Mouse (Mus musculus) stomach, postnatal 0 days (tissue): ENCODE results near the gene Samd3. TPM values are rescaled to one million over a fixed set of nuclear protein-coding genes. Genes with fewer than 3 reads are reported as not detected.

Source experiments
- ATAC-seq: fragments of 200-750 bp; cut with Nextera tagmentation; 2 replicates; pipeline ENCODE4 v1.8.0; 2017; ENCODE audit not compliant: low FRiP score, low TSS enrichment
- DNase-seq: peaks from one replicate; pipeline ENCODE4 v3.0.0-alpha.2; 2016; ENCODE audit warnings: low spot score
- H3K27ac ChIP-seq: fragments of 300-500 bp; sonication (generic); replicated peaks from 2 replicates; pipeline ENCODE4 v1.5.1; 2014; ENCODE audit warnings: mild to moderate bottlenecking, control low read depth
- H3K27me3 ChIP-seq: fragments of 300-500 bp; sonication (generic); 2 replicates; pipeline ENCODE4 v1.6.1; 2014; ENCODE audit warnings: low read length; ENCODE audit not compliant: control insufficient read depth, insufficient read depth
- H3K36me3 ChIP-seq: fragments of 300-500 bp; sonication (generic); 2 replicates; pipeline ENCODE4 v1.6.1; 2014; ENCODE audit warnings: low read length, mixed read lengths; ENCODE audit not compliant: control insufficient read depth, insufficient read depth
- H3K4me1 ChIP-seq: fragments of 300-500 bp; sonication (generic); replicated peaks from 2 replicates; pipeline ENCODE4 v1.6.1; 2014; ENCODE audit warnings: antibody characterized with exemption; ENCODE audit not compliant: control insufficient read depth, insufficient read depth
- H3K4me2 ChIP-seq: fragments of 300-500 bp; sonication (generic); replicated peaks from 2 replicates; pipeline ENCODE4 v1.6.1; 2014; ENCODE audit warnings: low read depth, mild to moderate bottlenecking, control low read depth, moderate library complexity
- H3K4me3 ChIP-seq: fragments of 300-500 bp; sonication (generic); 2 replicates; pipeline ENCODE4 v1.5.1; 2014; ENCODE audit warnings: low read depth, low read length, control low read depth
- H3K9ac ChIP-seq: fragments of 300-500 bp; sonication (generic); 2 replicates; pipeline ENCODE4 v1.6.1; 2014; ENCODE audit warnings: mild to moderate bottlenecking, low read length, control low read depth, mixed read lengths
- H3K9me3 ChIP-seq: fragments of 300-500 bp; sonication (generic); 2 replicates; pipeline ENCODE4 v1.6.1; 2016; ENCODE audit warnings: low read length; ENCODE audit not compliant: control insufficient read depth
- CTCF ChIP-seq: IDR thresholded peaks from 2 replicates; pipeline ENCODE4 v1.5.1; 2016; ENCODE audit warnings: antibody characterized with exemption, low read depth, mild to moderate bottlenecking, moderate library complexity
- EP300 ChIP-seq: optimal IDR thresholded peaks from 2 replicates; pipeline ENCODE3; 2016; ENCODE audit warnings: antibody characterized with exemption
- WGBS: fragments of 180-500 bp; shearing (Covaris S2); extraction: QIAGEN DNeasy Blood & Tissue Kit; methylation state at CpG from one replicate; pipeline ENCODE4 v1.1.7; 2014; 5-methylcytosine and 5-hydroxymethylcytosine counted together
- polyA plus RNA-seq: library from polyadenylated mRNA; unstranded; fragments of >200 nt; fragmentation: Nextera tagmentation; extraction: Ambion mirVana; gene quantifications from 2 replicates; pipeline ENCODE4 v1.2.1, GENCODE M21; 2015

Gene Samd3
- polyA plus RNA-seq: not detected in 2 replicates

DNA sequence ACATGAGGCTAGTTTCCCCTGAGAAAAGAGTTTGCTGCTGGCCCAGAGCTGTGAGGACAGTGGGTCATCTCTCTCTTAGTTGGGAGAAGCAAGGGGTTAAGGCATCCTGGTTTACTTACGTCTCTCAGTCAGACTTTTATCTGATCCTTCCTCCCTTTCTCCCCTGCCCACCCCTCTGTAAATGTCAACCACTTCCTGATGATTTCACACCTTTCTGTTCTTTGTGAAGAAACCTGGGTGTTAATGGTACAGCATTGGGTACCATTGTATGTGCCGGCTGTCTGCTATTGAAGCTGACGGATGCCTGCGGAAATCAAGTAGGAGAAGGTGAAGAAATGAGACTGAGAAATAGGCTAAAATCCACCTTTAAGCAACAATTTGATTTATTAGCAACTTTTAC lies at the start of gene Samd3:
Gene Samd3, plus strand, starts transcription at position 220 of the 400 bp plus-strand sequence.
- no peaks in the 10 kb centered on the region for H3K4me1 ChIP-seq
- no peaks in the 10 kb centered on the region for H3K36me3 ChIP-seq
- no peak within 1 kb of the TSS for H3K9ac ChIP-seq
- H3K27me3 ChIP-seq: no peaks in the 10 kb centered on the region
- no peak within 1 kb of the TSS for H3K27ac ChIP-seq
- H3K4me2 ChIP-seq: no peak within 1 kb of the TSS
- ATAC-seq (no peak), DNase-seq (no peak)
- WGBS: 42% methylated on average over 4 of the region's 4 CpGs
- H3K4me3 ChIP-seq: no peak within 1 kb of the TSS
- H3K9me3 ChIP-seq: no peaks in the 10 kb centered on the region
- TF ChIP-seq EP300 (no peak), CTCF (no peak)

- ATAC-seq (no peak), DNase-seq (no peak)
- Histone ChIP-seq H3K27ac (no peak overlapping the region), H3K4me2 (no peak overlapping the region), H3K4me3 (no peak overlapping the region), H3K36me3 (no peaks in the 10 kb centered on the region), H3K9me3 (no peaks in the 10 kb centered on the region), H3K27me3 (no peaks in the 10 kb centered on the region), H3K9ac (no peak overlapping the region), H3K4me1 (no peaks in the 10 kb centered on the region)
- 87% methylated on average over 5 of the region's 5 CpGs for WGBS
- TF ChIP-seq CTCF (no peak), EP300 (no peak)
Observed at GRCm38 (mm10) chr10:26185289-26185688, 44.2 kb upstream of the Samd3 start.

DNA sequence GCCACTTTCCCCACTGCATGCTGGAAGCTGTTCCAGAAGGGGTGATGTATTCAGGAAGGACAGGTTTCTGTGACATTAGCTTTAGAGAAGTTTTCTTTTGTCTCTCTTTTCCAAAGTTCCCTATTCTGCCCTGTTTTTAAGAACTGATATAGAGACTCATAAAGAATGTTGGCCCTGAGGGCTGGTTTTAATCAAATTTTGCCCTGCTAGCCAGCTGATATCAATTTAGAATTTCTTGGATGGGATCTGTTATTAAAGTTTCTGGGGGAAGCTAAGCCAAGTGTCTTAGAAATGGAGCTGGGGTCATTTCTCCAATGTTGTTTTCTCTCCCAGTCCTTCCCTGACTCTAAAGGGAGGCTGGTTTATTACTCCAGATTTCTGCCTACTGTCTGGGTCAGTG lies 38.7 kb upstream of the Samd3 start:
- DNase-seq: no peak
- no peak for ATAC-seq
- H3K4me2 ChIP-seq: no peak overlapping the region
- H3K36me3 ChIP-seq: no peaks in the 10 kb centered on the region
- no peak for TF ChIP-seq CTCF
- TF ChIP-seq EP300: no peak
- H3K4me3 ChIP-seq: no peak overlapping the region
- H3K27ac ChIP-seq: no peak overlapping the region
- no peaks in the 10 kb centered on the region for H3K9me3 ChIP-seq
- no peaks in the 10 kb centered on the region for H3K27me3 ChIP-seq
- H3K9ac ChIP-seq: no peak overlapping the region
- H3K4me1 ChIP-seq: no peaks in the 10 kb centered on the region

DNA sequence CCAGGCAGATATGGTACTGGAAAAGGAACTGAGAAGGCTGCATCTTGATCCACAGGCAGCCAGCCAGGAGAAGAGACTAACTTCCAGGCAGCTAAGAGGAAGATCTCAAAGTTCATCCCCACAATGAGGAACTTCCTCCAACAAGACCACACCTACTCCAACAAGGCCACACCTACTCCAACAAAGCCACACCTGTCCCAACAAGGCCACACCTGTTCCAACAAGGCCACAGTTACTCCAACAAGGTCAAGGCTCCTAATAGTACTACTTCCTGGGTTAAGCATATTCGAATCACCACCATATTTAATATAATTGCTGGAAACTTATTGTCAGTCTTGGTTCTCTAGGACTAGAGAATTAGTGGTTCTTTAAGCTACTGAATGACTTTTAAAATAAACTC lies 34.6 kb upstream of the Samd3 start:
- no peak for DNase-seq

GRCm38 (mm10) chr10:26202708-26203368 lies 26.7 kb upstream of the Samd3 start:
- no peak overlapping the region for H3K4me3 ChIP-seq
- H3K36me3 ChIP-seq: no peaks in the 10 kb centered on the region
- H3K4me1 ChIP-seq: no peaks in the 10 kb centered on the region
- H3K27me3 ChIP-seq: no peaks in the 10 kb centered on the region
- H3K9ac ChIP-seq: no peak overlapping the region
- DNase-seq (no peak), ATAC-seq (no peak)
- no peak overlapping the region for H3K4me2 ChIP-seq
- no peak for TF ChIP-seq CTCF
- no peak for TF ChIP-seq EP300
- H3K27ac ChIP-seq: no peak overlapping the region
- no peaks in the 10 kb centered on the region for H3K9me3 ChIP-seq
- WGBS: 89% methylated on average over 9 of the region's 9 CpGs

More for the DNA sequence above, 34.6 kb upstream of the Samd3 start:
- H3K4me1 ChIP-seq: no peaks in the 10 kb centered on the region
- ATAC-seq: peak; percentile 82
- H3K36me3 ChIP-seq: no peaks in the 10 kb centered on the region
- H3K4me3 ChIP-seq: no peak overlapping the region
- 86% methylated on average over 1 of the region's 1 CpGs for WGBS
- no peak overlapping the region for H3K4me2 ChIP-seq
- no peak for TF ChIP-seq EP300
- TF ChIP-seq CTCF: no peak
- H3K9ac ChIP-seq: no peak overlapping the region
- H3K27ac ChIP-seq: no peak overlapping the region
- no peaks in the 10 kb centered on the region for H3K9me3 ChIP-seq
- no peaks in the 10 kb centered on the region for H3K27me3 ChIP-seq

GRCm38 (mm10) chr10:26220729-26221128 lies 8.8 kb upstream of the Samd3 start:
- H3K4me1 ChIP-seq: no peaks in the 10 kb centered on the region
- TF ChIP-seq CTCF (no peak), EP300 (no peak)
- ATAC-seq: no peak
- DNase-seq: no peak
- H3K9me3 ChIP-seq: no peaks in the 10 kb centered on the region
- WGBS: 53% methylated on average over 4 of the region's 4 CpGs
- H3K4me2 ChIP-seq: no peak overlapping the region
- no peak overlapping the region for H3K9ac ChIP-seq
- no peaks in the 10 kb centered on the region for H3K36me3 ChIP-seq
- no peaks in the 10 kb centered on the region for H3K27me3 ChIP-seq
- H3K4me3 ChIP-seq: no peak overlapping the region
- no peak overlapping the region for H3K27ac ChIP-seq
